ENCODE assay signal across 8 mouse cellular contexts in the genomic region with DNA sequence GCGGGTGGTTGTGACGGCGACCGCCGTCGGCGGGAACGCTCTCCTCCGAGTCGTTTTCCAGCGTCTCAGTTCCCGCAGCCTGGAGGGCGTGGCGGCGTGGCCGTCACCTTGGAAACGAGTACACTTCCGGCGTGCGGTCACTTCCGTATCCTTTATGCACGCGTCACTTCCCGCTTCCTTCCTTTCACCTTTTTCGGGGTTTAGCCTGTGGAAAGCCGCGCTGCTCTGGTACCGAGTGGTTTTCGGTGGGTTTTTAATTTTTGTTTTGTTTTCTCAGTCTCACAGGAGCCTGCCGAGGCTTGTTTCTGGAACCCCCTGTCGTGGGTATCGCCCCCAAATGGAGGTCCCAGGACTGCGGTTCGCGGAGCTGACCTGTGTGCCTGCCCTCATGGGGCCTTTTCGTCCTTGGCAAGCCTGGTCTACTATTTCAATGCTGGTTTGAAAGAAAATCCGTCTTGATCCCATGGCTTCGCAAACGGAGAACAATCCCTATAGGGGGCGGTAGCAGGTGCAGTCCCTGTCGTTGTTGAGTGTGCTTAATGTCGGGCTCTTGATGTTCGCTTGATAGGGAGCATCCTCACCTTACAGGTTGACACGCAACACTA. TPM values are rescaled to one million over a fixed set of nuclear protein-coding genes. Genes with fewer than 3 reads are reported as not detected.
DNase-seq lines count a peak whose midpoint lies in the region; ATAC-seq lines count a peak whose summit lies in the region.

A gene (minus strand): TSS at position 122 of the 605 bp plus-strand sequence.

- ATAC-seq in megakaryocyte progenitor cell, adult 5-6 weeks (replicated peaks; ENCODE audit: poor library complexity), result peak; percentile 92

- DNase-seq in adipocyte (ENCODE audit: low spot score), result peak; percentile 89
- DNase-seq in embryo, embryonic 10 days (ENCODE audit: low spot score), result peak; percentile 98
- peak; percentile 91 for DNase-seq in gastrocnemius, postnatal 10 days
- DNase-seq in induced T-regulatory cell, adult 2 months (ENCODE audit: low read depth), result peak; percentile 97
- peak; percentile 69 to 91 for DNase-seq in left cerebral cortex, adult 9 months (ENCODE audit: low spot score in 2 of 2)
- peak; percentile 93 for DNase-seq in right cerebral cortex, postnatal 14 days
- peak; percentile 90 to 91 for DNase-seq in urinary bladder, postnatal 36 days (ENCODE audit: low spot score in 2 of 2)

RNA-seq across cellular contexts. Expression of the gene that starts here (rescaled TPM):
- 1 to 10 TPM; 1.0 to 1.9 TPM for total RNA-seq in gastrocnemius, postnatal 10 days (2021)
- 0.07 TPM in 1 of 2 replicates, not detected in the other for total RNA-seq in megakaryocyte progenitor cell, adult 5-6 weeks (2015)
- 0.20 TPM in 1 of 2 replicates, not detected in the other for total RNA-seq in megakaryocyte progenitor cell, adult 5-6 weeks (2017)

Comparison
In these comparisons a context has a peak if more than half of its experiments do, and no peak if none do; other contexts are left out.
1. Peak in every context shown above with its lines: DNase-seq and ATAC-seq.
2. Peak in ATAC-seq in megakaryocyte progenitor cell, adult 5-6 weeks; RNA of the gene not detected or under 1 TPM.